Mouse (Mus musculus): ENCODE data around the gene Gm16368. TPM values are rescaled to one million over a fixed set of nuclear protein-coding genes. Genes with fewer than 3 reads are reported as not detected.
"Not testable (repeated sequence)": the region's sequence is repeated elsewhere in the genome, so short reads cannot be mapped to it uniquely, and the experiment has no call there.

Gene Gm16368
- not detected in 2 replicates for polyA plus RNA-seq (2012; rRNA removed)

DNA sequence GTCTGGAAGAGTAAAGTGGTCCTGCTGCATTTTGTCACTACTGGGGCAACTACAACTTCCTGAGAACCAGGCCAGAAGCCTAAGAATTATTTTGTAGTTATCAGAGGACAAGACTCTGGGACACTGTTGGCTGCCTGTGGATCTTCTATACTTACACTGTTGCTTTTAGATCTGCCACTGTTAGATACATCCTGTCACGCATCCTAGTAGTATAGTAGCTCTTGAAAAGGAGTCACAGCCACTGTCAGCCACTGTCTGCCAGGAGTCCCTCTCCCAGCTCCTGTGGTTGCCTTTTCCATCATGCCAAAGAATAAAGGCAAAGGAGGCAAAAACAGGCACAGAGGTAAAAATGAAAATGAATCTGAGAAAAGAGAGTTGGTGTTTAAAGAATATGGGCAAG is at the start of gene Gm16368:
Gene Gm16368, plus strand, starts transcription at position 301 of the 400 bp plus-strand sequence.
- not testable (repeated sequence) for DNase-seq (ENCODE audit: low read depth)

DNA sequence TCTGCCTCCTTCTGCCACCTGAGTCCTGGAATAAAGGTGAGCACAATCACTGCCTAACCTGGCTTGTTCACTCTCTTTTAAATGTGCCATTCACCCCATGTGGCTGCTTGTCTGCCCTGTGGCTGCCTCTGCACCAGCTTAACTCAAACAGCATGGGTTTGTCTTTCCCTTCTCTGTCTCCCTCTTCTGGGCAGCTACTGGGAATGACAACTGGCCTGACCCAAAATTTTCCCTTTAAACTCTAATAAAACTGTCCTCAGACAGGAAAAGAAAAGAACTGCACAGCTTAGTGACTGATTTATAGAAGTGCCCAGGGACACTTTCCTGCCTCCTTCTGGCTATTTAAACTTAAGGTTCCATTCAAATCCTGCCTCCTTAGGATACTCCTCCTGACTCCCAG is 44.4 kb upstream of the Gm16368 start:
- DNase-seq (ENCODE audit: low read depth): not testable (repeated sequence)

DNA sequence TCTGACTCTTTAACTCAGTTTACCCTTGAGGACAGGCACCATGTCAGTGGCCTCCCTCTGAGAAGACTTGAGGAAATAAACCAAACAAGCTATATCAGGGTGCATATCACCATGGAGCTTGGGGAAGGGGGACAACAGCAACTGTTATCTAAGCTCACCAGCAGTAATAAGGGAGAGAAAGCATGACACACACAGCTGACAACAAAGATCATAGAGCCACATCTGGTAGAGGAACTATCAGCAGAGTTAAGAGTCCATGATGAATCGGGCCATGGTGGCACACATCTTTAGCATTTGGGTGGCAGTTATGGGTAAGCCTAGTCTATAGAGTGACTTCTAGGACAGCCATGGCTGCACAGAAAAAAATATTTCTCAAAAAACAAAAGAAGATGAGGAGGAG is 43.8 kb upstream of the Gm16368 start:
- not testable (repeated sequence) for DNase-seq (ENCODE audit: low read depth)

DNA sequence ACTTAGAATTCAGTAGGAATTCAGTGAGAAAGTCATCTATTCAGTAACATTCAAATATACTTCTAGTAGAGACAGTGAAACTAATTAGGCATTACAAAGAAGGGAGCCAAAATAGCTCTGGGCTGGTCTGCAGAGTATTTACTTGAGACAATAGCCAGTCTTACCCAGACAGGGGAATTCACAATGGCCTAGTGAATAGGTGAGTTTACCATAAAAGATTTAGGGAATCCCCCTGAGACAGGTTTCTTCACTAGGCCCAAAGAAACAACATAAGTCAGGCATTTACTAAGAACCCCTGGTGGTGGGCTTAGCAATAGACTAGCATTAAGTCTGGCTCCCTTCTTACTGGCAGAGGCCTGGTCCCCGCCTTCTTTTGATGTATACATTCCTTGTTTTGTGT is 38.3 kb upstream of the Gm16368 start:
- not testable (repeated sequence) for DNase-seq (ENCODE audit: low read depth)

Other genes with a start within 250 kb of the Gm16368 start
- gene Gm2001, start 241.4 kb upstream of the Gm16368 start, polyA plus RNA-seq (2012; rRNA removed): not detected in 2 replicates
- not detected in 2 replicates for gene Gm2016, start 209.6 kb upstream of the Gm16368 start, polyA plus RNA-seq (2012; rRNA removed)
- gene Gm2022, start 188.3 kb upstream of the Gm16368 start, polyA plus RNA-seq (2012; rRNA removed): not detected in 2 replicates
- not detected in 2 replicates for gene Gm2035, start 163.8 kb upstream of the Gm16368 start, polyA plus RNA-seq (2012; rRNA removed)
- not detected in 2 replicates for gene Gm2042, start 129.6 kb upstream of the Gm16368 start, polyA plus RNA-seq (2012; rRNA removed)
- not detected in 2 replicates for gene Gm2075, start 71.8 kb upstream of the Gm16368 start, polyA plus RNA-seq (2012; rRNA removed)
- not detected in 2 replicates for gene Gm6803, start 64.9 kb upstream of the Gm16368 start, polyA plus RNA-seq (2012; rRNA removed)
- gene Gm2056, start 56.7 kb upstream of the Gm16368 start, polyA plus RNA-seq (2012; rRNA removed): not detected in 2 replicates
- gene Gm10436, start 98.4 kb downstream of the Gm16368 start, polyA plus RNA-seq (2012; rRNA removed): not detected in 2 replicates
- not detected in 2 replicates for gene Gm8332, start 166.4 kb downstream of the Gm16368 start, polyA plus RNA-seq (2012; rRNA removed)
- gene Gm5662, start 190.8 kb downstream of the Gm16368 start, polyA plus RNA-seq (2012; rRNA removed): not detected in 2 replicates
- not detected in 2 replicates for gene Gm5039, start 240.3 kb downstream of the Gm16368 start, polyA plus RNA-seq (2012; rRNA removed)